Mouse (Mus musculus): ENCODE measurements around the gene Jmy. TPM values are rescaled to one million over a fixed set of nuclear protein-coding genes. Genes with fewer than 3 reads are reported as not detected.

Gene Jmy
- polyA plus RNA-seq, 1 experiment from 2014 or later, result 6.1 TPM

DNA sequence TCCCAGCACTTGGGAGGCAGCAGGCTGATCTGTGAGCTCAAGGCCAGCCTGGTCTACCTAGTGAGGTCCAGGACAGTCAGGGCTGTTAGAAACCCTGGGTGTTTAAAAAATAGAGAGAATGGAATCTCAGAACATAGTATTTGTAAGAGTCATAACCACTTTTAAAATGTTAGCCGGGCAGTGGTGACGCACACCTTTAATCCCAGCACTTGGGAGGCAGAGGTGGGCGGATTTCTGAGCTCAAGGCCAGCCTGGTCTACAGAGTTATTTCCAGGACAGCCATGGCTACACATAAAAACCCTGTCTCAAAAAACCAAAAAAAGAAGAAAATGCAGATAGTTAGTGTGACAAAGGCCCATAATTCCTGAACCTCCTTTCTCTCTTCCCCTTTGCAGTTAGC is 15.3 kb downstream of the Jmy start:
- Histone ChIP-seq H3K9me3 (ENCODE audit: control insufficient read depth, low read depth, low read length) (no peaks in the 10 kb centered on the region), H3K4me1 (ENCODE audit: control insufficient read depth, insufficient read depth, low read length) (no peaks in the 10 kb centered on the region), H3K36me3 (ENCODE audit: control insufficient read depth, insufficient read depth, low read length) (no peaks in the 10 kb centered on the region), H3K27me3 (ENCODE audit: control insufficient read depth, insufficient read depth, low read length) (no peaks in the 10 kb centered on the region), H3K27ac (ENCODE audit: low read length) (no peak overlapping the region), H3K4me2 (replicated peaks; ENCODE audit: low read depth, low read length) (no peak overlapping the region), H3K9ac (replicated peaks; ENCODE audit: low read depth, low read length) (no peak overlapping the region), H3K4me3 (ENCODE audit: low read depth, low read length) (no peak overlapping the region)
- ATAC-seq (ENCODE audit: insufficient number of reproducible peaks, insufficient read depth, low FRiP score, low read depth), result no peak
- WGBS, result 91% methylated on average over 3 of the region's 3 CpGs

GRCm38 (mm10) chr13:93481110-93481509 is 18.5 kb downstream of the Jmy start:
- Histone ChIP-seq H3K27ac (ENCODE audit: low read length) (no peak overlapping the region), H3K4me3 (ENCODE audit: low read depth, low read length) (no peak overlapping the region), H3K36me3 (ENCODE audit: control insufficient read depth, insufficient read depth, low read length) (no peaks in the 10 kb centered on the region), H3K27me3 (ENCODE audit: control insufficient read depth, insufficient read depth, low read length) (no peaks in the 10 kb centered on the region), H3K9ac (replicated peaks; ENCODE audit: low read depth, low read length) (no peak overlapping the region), H3K9me3 (ENCODE audit: control insufficient read depth, low read depth, low read length) (no peaks in the 10 kb centered on the region; the same call in 1 of the 2 replicates), H3K4me2 (replicated peaks; ENCODE audit: low read depth, low read length) (no peak overlapping the region), H3K4me1 (ENCODE audit: control insufficient read depth, insufficient read depth, low read length) (no peaks in the 10 kb centered on the region)
- 89% methylated on average over 3 of the region's 3 CpGs for WGBS
- no peak for ATAC-seq (ENCODE audit: insufficient number of reproducible peaks, insufficient read depth, low FRiP score, low read depth)

- no peak for ATAC-seq (ENCODE audit: insufficient number of reproducible peaks, insufficient read depth, low FRiP score, low read depth)
- H3K9me3 ChIP-seq (ENCODE audit: control insufficient read depth, low read depth, low read length), result no peaks in the 10 kb centered on the region; the same call in 1 of the 2 replicates
- no peaks in the 10 kb centered on the region for H3K36me3 ChIP-seq (ENCODE audit: control insufficient read depth, insufficient read depth, low read length)
- H3K4me1 ChIP-seq (ENCODE audit: control insufficient read depth, insufficient read depth, low read length), result no peaks in the 10 kb centered on the region
- no peak overlapping the region for H3K27ac ChIP-seq (ENCODE audit: low read length)
- 92% methylated on average over 3 of the region's 3 CpGs for WGBS
- no peak overlapping the region for H3K9ac ChIP-seq (replicated peaks; ENCODE audit: low read depth, low read length)
- no peak overlapping the region for H3K4me2 ChIP-seq (replicated peaks; ENCODE audit: low read depth, low read length)
- H3K27me3 ChIP-seq (ENCODE audit: control insufficient read depth, insufficient read depth, low read length), result no peaks in the 10 kb centered on the region
- H3K4me3 ChIP-seq (ENCODE audit: low read depth, low read length), result no peak overlapping the region
These were observed 21.3 kb downstream of the Jmy start for GRCm38 (mm10) chr13:93478344-93478743.

DNA sequence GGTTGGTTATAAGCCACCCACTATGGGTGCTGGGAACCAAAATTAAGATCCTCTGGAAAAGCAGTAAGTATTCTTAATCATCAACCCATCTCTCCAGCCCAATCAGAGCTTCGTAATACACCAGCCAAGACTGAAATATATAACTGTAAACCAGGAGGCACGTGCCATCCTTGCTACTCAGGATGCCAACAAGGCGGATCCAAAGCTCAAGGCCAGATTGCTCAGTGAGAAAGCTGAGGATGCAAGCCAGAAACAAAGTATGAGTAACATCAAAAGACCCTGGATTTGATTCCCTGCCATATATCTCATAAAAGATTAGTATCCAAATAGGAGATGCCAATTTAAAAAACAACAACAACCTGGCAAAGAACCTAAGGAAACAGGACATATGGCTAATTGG is 31.3 kb downstream of the Jmy start:
- H3K4me3 ChIP-seq (ENCODE audit: low read depth, low read length), result no peak overlapping the region
- ATAC-seq (ENCODE audit: insufficient number of reproducible peaks, insufficient read depth, low FRiP score, low read depth), result no peak
- H3K27ac ChIP-seq (ENCODE audit: low read length), result no peak overlapping the region
- H3K9ac ChIP-seq (replicated peaks; ENCODE audit: low read depth, low read length), result no peak overlapping the region
- no peaks in the 10 kb centered on the region for H3K9me3 ChIP-seq (ENCODE audit: control insufficient read depth, low read depth, low read length)
- 97% methylated on average over 3 of the region's 3 CpGs for WGBS
- H3K4me2 ChIP-seq (replicated peaks; ENCODE audit: low read depth, low read length), result no peak overlapping the region
- no peaks in the 10 kb centered on the region for H3K4me1 ChIP-seq (ENCODE audit: control insufficient read depth, insufficient read depth, low read length)
- no peaks in the 10 kb centered on the region for H3K27me3 ChIP-seq (ENCODE audit: control insufficient read depth, insufficient read depth, low read length)
- H3K36me3 ChIP-seq (ENCODE audit: control insufficient read depth, insufficient read depth, low read length), result peaks cover 6% of the 10 kb centered on the region; the same call in 1 of the 2 replicates

- ATAC-seq (ENCODE audit: insufficient number of reproducible peaks, insufficient read depth, low FRiP score, low read depth), result no peak
- H3K36me3 ChIP-seq (ENCODE audit: control insufficient read depth, insufficient read depth, low read length), result peaks cover 16% of the 10 kb centered on the region; the same call in 1 of the 2 replicates
- no peaks in the 10 kb centered on the region for H3K9me3 ChIP-seq (ENCODE audit: control insufficient read depth, low read depth, low read length)
- H3K27me3 ChIP-seq (ENCODE audit: control insufficient read depth, insufficient read depth, low read length), result no peaks in the 10 kb centered on the region
- H3K4me3 ChIP-seq (ENCODE audit: low read depth, low read length), result no peak overlapping the region
- no peak overlapping the region for H3K27ac ChIP-seq (ENCODE audit: low read length)
- H3K4me2 ChIP-seq (replicated peaks; ENCODE audit: low read depth, low read length), result no peak overlapping the region
- WGBS, result 87% methylated on average over 7 of the region's 7 CpGs
- H3K4me1 ChIP-seq (ENCODE audit: control insufficient read depth, insufficient read depth, low read length), result no peaks in the 10 kb centered on the region
- H3K9ac ChIP-seq (replicated peaks; ENCODE audit: low read depth, low read length), result no peak overlapping the region
These were observed 40.0 kb downstream of the Jmy start for GRCm38 (mm10) chr13:93459566-93459965.

DNA sequence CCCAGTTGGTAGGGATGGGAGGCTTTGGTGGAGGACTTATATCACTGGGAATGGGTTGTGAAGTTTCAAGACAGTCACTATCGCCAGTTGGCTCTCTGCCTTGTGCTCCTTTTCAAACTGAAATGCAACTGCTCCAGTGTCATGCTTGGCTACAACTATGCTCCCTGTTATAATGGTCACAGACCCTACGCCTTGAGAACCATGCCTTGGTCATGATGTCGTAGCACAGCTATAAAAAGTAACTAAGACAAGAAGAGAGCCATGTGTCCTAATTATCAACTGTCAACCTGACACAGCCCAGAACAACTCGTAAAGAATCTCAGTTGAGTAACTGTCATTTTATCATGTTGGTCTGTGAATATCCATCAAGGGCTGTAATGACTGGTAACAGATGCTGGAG is 41.0 kb downstream of the Jmy start:
- no peak overlapping the region for H3K27ac ChIP-seq (ENCODE audit: low read length)
- no peaks in the 10 kb centered on the region for H3K9me3 ChIP-seq (ENCODE audit: control insufficient read depth, low read depth, low read length)
- H3K36me3 ChIP-seq (ENCODE audit: control insufficient read depth, insufficient read depth, low read length), result peaks cover 16% of the 10 kb centered on the region; the same call in 1 of the 2 replicates
- no peaks in the 10 kb centered on the region for H3K4me1 ChIP-seq (ENCODE audit: control insufficient read depth, insufficient read depth, low read length)
- no peaks in the 10 kb centered on the region for H3K27me3 ChIP-seq (ENCODE audit: control insufficient read depth, insufficient read depth, low read length)
- ATAC-seq (ENCODE audit: insufficient number of reproducible peaks, insufficient read depth, low FRiP score, low read depth), result no peak
- H3K4me3 ChIP-seq (ENCODE audit: low read depth, low read length), result no peak overlapping the region
- H3K9ac ChIP-seq (replicated peaks; ENCODE audit: low read depth, low read length), result no peak overlapping the region
- no peak overlapping the region for H3K4me2 ChIP-seq (replicated peaks; ENCODE audit: low read depth, low read length)
- 76% methylated on average over 4 of the region's 4 CpGs for WGBS

- 92% methylated on average over 6 of the region's 6 CpGs for WGBS
- Histone ChIP-seq H3K4me3 (ENCODE audit: low read depth, low read length) (no peak overlapping the region), H3K9me3 (ENCODE audit: control insufficient read depth, low read depth, low read length) (no peaks in the 10 kb centered on the region), H3K27ac (ENCODE audit: low read length) (no peak overlapping the region), H3K4me1 (ENCODE audit: control insufficient read depth, insufficient read depth, low read length) (no peaks in the 10 kb centered on the region), H3K36me3 (ENCODE audit: control insufficient read depth, insufficient read depth, low read length) (peaks cover 23% of the 10 kb centered on the region), H3K27me3 (ENCODE audit: control insufficient read depth, insufficient read depth, low read length) (no peaks in the 10 kb centered on the region), H3K4me2 (replicated peaks; ENCODE audit: low read depth, low read length) (no peak overlapping the region), H3K9ac (replicated peaks; ENCODE audit: low read depth, low read length) (no peak overlapping the region)
- no peak for ATAC-seq (ENCODE audit: insufficient number of reproducible peaks, insufficient read depth, low FRiP score, low read depth)
These were observed 46.3 kb downstream of the Jmy start for GRCm38 (mm10) chr13:93453275-93453674.

GRCm38 (mm10) chr13:93440167-93440566 is 59.4 kb downstream of the Jmy start:
- Histone ChIP-seq H3K9ac (replicated peaks; ENCODE audit: low read depth, low read length) (no peak overlapping the region), H3K4me3 (ENCODE audit: low read depth, low read length) (no peak overlapping the region), H3K4me1 (ENCODE audit: control insufficient read depth, insufficient read depth, low read length) (no peaks in the 10 kb centered on the region), H3K9me3 (ENCODE audit: control insufficient read depth, low read depth, low read length) (no peaks in the 10 kb centered on the region), H3K27me3 (ENCODE audit: control insufficient read depth, insufficient read depth, low read length) (no peaks in the 10 kb centered on the region), H3K36me3 (ENCODE audit: control insufficient read depth, insufficient read depth, low read length) (peaks cover 23% of the 10 kb centered on the region), H3K4me2 (replicated peaks; ENCODE audit: low read depth, low read length) (no peak overlapping the region), H3K27ac (ENCODE audit: low read length) (no peak overlapping the region)
- ATAC-seq (ENCODE audit: insufficient number of reproducible peaks, insufficient read depth, low FRiP score, low read depth), result no peak
- WGBS, result 76% methylated on average over 3 of the region's 3 CpGs

DNA sequence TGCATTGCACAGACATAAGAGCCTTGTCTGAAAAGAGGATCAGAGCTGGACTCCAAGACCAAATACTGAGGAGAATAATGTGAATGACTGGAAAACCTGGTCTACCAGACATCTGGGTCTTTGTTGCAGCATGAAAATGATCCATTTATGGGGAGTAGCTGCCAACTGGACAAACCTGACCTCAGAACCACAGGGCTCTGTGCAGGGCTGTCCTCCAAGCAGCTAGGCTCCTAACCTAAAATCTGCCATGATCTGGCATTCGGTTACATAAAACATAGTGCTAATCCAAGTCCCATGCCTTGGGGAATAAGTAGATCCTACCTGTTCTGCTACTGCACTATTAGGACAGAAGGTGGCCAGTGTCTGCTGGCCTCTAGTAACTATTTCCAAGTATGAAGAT is 70.4 kb downstream of the Jmy start:
- ATAC-seq (ENCODE audit: insufficient number of reproducible peaks, insufficient read depth, low FRiP score, low read depth), result no peak
- WGBS, result 92% methylated on average over 1 of the region's 1 CpGs

More for the DNA sequence above, 70.4 kb downstream of the Jmy start:
- H3K4me3 ChIP-seq (ENCODE audit: low read depth, low read length), result no peak overlapping the region
- H3K9ac ChIP-seq (replicated peaks; ENCODE audit: low read depth, low read length), result no peak overlapping the region
- no peaks in the 10 kb centered on the region for H3K4me1 ChIP-seq (ENCODE audit: control insufficient read depth, insufficient read depth, low read length)
- H3K9me3 ChIP-seq (ENCODE audit: control insufficient read depth, low read depth, low read length), result no peaks in the 10 kb centered on the region
- no peaks in the 10 kb centered on the region for H3K27me3 ChIP-seq (ENCODE audit: control insufficient read depth, insufficient read depth, low read length)
- H3K36me3 ChIP-seq (ENCODE audit: control insufficient read depth, insufficient read depth, low read length), result peaks cover 8% of the 10 kb centered on the region
- no peak overlapping the region for H3K27ac ChIP-seq (ENCODE audit: low read length)
- H3K4me2 ChIP-seq (replicated peaks; ENCODE audit: low read depth, low read length), result no peak overlapping the region
